Mouse (Mus musculus) monocyte, adult 2 months (primary cell): ENCODE measurements around the gene Brms1.
A peak's percentile ranks its signal among the peaks of the same experiment; 100 is the strongest.

Experiments
- DNase-seq, 2 experiments: peaks; one replicate each; pipeline ENCODE4 v3.0.0; 2022; ENCODE audit warnings: low spot score in 2 of 2, low read depth in 1 of 2

Brms1 gene

GRCm38 (mm10) chr19:5038709-5039156 lies 2.4 kb upstream of the Brms1 start, which contains the start of the genes B4gat1 and AC124502.3:
B4gat1 (plus strand) TSS chr19:5038826.
AC124502.3 (plus strand) TSS chr19:5038891.
- DNase-seq = peak; percentile 55 to 71

- no peak for DNase-seq
Measured at GRCm38 (mm10) chr19:5039301-5040114, 1.6 kb upstream of the Brms1 start.

- DNase-seq = no peak
Measured at GRCm38 (mm10) chr19:5041588-5041987, 434 bp downstream of the Brms1 start.

- DNase-seq = no peak
Measured at GRCm38 (mm10) chr19:5045531-5045930, 4.4 kb downstream of the Brms1 start.

- DNase-seq = no peak
Measured at GRCm38 (mm10) chr19:5048138-5049056, 7.2 kb downstream of the Brms1 start.

- DNase-seq = no peak
Measured at GRCm38 (mm10) chr19:5049325-5049724, 8.2 kb downstream of the Brms1 start.

GRCm38 (mm10) chr19:5050047-5050905 lies 9.1 kb downstream of the Brms1 start, which contains the start of gene Rin1:
Rin1 (plus strand) TSS chr19:5050481.
- DNase-seq = no peak

GRCm38 (mm10) chr19:5051031-5051430 lies 9.9 kb downstream of the Brms1 start:
- no peak for DNase-seq

GRCm38 (mm10) chr19:5051515-5051914 lies 10.4 kb downstream of the Brms1 start:
- no peak for DNase-seq

- DNase-seq = no peak
Measured at GRCm38 (mm10) chr19:5052166-5052822, 11.1 kb downstream of the Brms1 start.

GRCm38 (mm10) chr19:5052853-5053252 lies 11.7 kb downstream of the Brms1 start:
- DNase-seq = no peak

GRCm38 (mm10) chr19:5053909-5054308 lies 12.8 kb downstream of the Brms1 start:
- no peak for DNase-seq

- no peak for DNase-seq
Measured at GRCm38 (mm10) chr19:5056251-5056650, 15.1 kb downstream of the Brms1 start.

GRCm38 (mm10) chr19:5057876-5058775 lies 17.0 kb downstream of the Brms1 start:
- DNase-seq = no peak

GRCm38 (mm10) chr19:5058801-5059771 lies 17.9 kb downstream of the Brms1 start:
- DNase-seq = no peak

- DNase-seq = no peak
Measured at GRCm38 (mm10) chr19:5060365-5061330, 19.5 kb downstream of the Brms1 start.

- no peak for DNase-seq
Measured at GRCm38 (mm10) chr19:5062041-5062440, 20.9 kb downstream of the Brms1 start.
